In genomic region chr7:100929639-100930303, GRCm38 (mm10) we compare ENCODE assay signal across 9 mouse cellular contexts. TPM values are rescaled to one million over a fixed set of nuclear protein-coding genes. Genes with fewer than 3 reads are reported as not detected.
DNase-seq lines count a peak whose midpoint lies in the region; ATAC-seq and TF ChIP-seq lines count a peak whose summit lies in the region.
"Had no signal": no experiment of that assay in that cellular context is flagged by ENCODE, and none has a peak within 500 bp of the region (broad histone marks: within the 10 kb centered on the region; RNA-seq: fewer than 3 reads in every experiment).

No protein-coding gene starts in this region.

- H3K27ac ChIP-seq in heart, postnatal 0 days (ENCODE audit: low read depth) = no peak overlapping the region
- no peak overlapping the region; the same call in 1 of the 2 replicates for H3K27ac ChIP-seq in embryonic facial prominence, embryonic 13.5 days
- no peak overlapping the region for H3K27ac ChIP-seq in hindbrain, postnatal 0 days
- H3K27ac ChIP-seq in midbrain, embryonic 15.5 days = no peak overlapping the region

- peak overlapping the region; percentile 77; the same call in 1 of the 2 replicates for H3K9ac ChIP-seq in heart, postnatal 0 days (replicated peaks; ENCODE audit: low read depth, low read length)
- peak overlapping the region; percentile 99 for H3K9ac ChIP-seq in embryonic facial prominence, embryonic 13.5 days
- H3K9ac ChIP-seq in hindbrain, postnatal 0 days (replicated peaks; ENCODE audit: low read length) = no peak overlapping the region
- no peak overlapping the region for H3K9ac ChIP-seq in midbrain, embryonic 15.5 days

- WGBS in heart, postnatal 0 days = 68% methylated on average over 19 of the region's 19 CpGs
- 64% methylated on average over 19 of the region's 19 CpGs for WGBS in embryonic facial prominence, embryonic 13.5 days
- WGBS in hindbrain, postnatal 0 days = 82% methylated on average over 19 of the region's 19 CpGs
- 81% methylated on average over 19 of the region's 19 CpGs for WGBS in midbrain, embryonic 15.5 days

- H3K9me3 ChIP-seq in heart, postnatal 0 days (replicated peaks; ENCODE audit: control insufficient read depth, low read length) = no peaks in the 10 kb centered on the region
- no peaks in the 10 kb centered on the region for H3K9me3 ChIP-seq in embryonic facial prominence, embryonic 13.5 days
- no peaks in the 10 kb centered on the region for H3K9me3 ChIP-seq in hindbrain, postnatal 0 days (ENCODE audit: low read length)
- no peaks in the 10 kb centered on the region for H3K9me3 ChIP-seq in midbrain, embryonic 15.5 days

- peak overlapping the region; percentile 69 for H3K4me2 ChIP-seq in heart, postnatal 0 days (ENCODE audit: low read depth, low read length)
- peak overlapping the region; percentile 99 for H3K4me2 ChIP-seq in embryonic facial prominence, embryonic 13.5 days
- peak overlapping the region; percentile 85; the same call in 1 of the 2 replicates for H3K4me2 ChIP-seq in hindbrain, postnatal 0 days (ENCODE audit: low read depth, low read length)
- H3K4me2 ChIP-seq in midbrain, embryonic 15.5 days = peak overlapping the region; percentile 89

- DNase-seq in heart, postnatal 0 days (ENCODE audit: low spot score) = peak; percentile 4
- no peak for DNase-seq in heart, postnatal 4 days
- DNase-seq in hindbrain, postnatal 0 days (ENCODE audit: low spot score) = no peak
- DNase-seq in thymus, postnatal 25 days = no peak
- no peak for DNase-seq in left cerebral cortex, adult 9 months (ENCODE audit: low spot score in 2 of 2)
- no peak for DNase-seq in ovary, postnatal 14 days (ENCODE audit: low spot score)
- DNase-seq: right cerebral cortex, postnatal 14 days had no signal

- H3K27me3 ChIP-seq in heart, postnatal 0 days (ENCODE audit: control insufficient read depth, insufficient read depth, low read length) = no peaks in the 10 kb centered on the region
- H3K27me3 ChIP-seq in embryonic facial prominence, embryonic 13.5 days = no peaks in the 10 kb centered on the region
- peaks cover 10% of the 10 kb centered on the region for H3K27me3 ChIP-seq in hindbrain, postnatal 0 days (ENCODE audit: insufficient read depth, low read length)
- H3K27me3 ChIP-seq in midbrain, embryonic 15.5 days (replicated peaks) = peaks cover 53% of the 10 kb centered on the region

- TF ChIP-seq EP300 in heart, postnatal 0 days (IDR thresholded peaks at IDR 0.05; ENCODE audit: low read depth) = no peak

- TF ChIP-seq CTCF in heart, postnatal 0 days (IDR thresholded peaks at IDR 0.05; ENCODE audit: low read depth) = no peak
- TF ChIP-seq CTCF in hindbrain, postnatal 0 days (IDR thresholded peaks at IDR 0.05; ENCODE audit: low read depth) = no peak

- no peak for ATAC-seq in heart, postnatal 0 days (ENCODE audit: insufficient read depth, low read depth)
- no peak for ATAC-seq in embryonic facial prominence, embryonic 13.5 days (ENCODE audit: insufficient number of reproducible peaks, insufficient read depth, low FRiP score, low TSS enrichment, low read depth)
- no peak for ATAC-seq in hindbrain, postnatal 0 days
- ATAC-seq in midbrain, embryonic 15.5 days (replicated peaks) = no peak

- H3K4me1 ChIP-seq in heart, postnatal 0 days (ENCODE audit: control insufficient read depth, insufficient read depth) = peaks cover 50% of the 10 kb centered on the region
- H3K4me1 ChIP-seq in embryonic facial prominence, embryonic 13.5 days = peaks cover 68% of the 10 kb centered on the region
- H3K4me1 ChIP-seq in hindbrain, postnatal 0 days (ENCODE audit: insufficient read depth, low read length) = peaks cover 17% of the 10 kb centered on the region
- H3K4me1 ChIP-seq in midbrain, embryonic 15.5 days = peaks cover 55% of the 10 kb centered on the region

- H3K36me3 ChIP-seq in heart, postnatal 0 days (replicated peaks; ENCODE audit: control insufficient read depth, insufficient read depth, low read length) = no peaks in the 10 kb centered on the region
- peaks cover 14% of the 10 kb centered on the region for H3K36me3 ChIP-seq in embryonic facial prominence, embryonic 13.5 days
- no peaks in the 10 kb centered on the region for H3K36me3 ChIP-seq in hindbrain, postnatal 0 days (ENCODE audit: insufficient read depth, low read length)
- H3K36me3 ChIP-seq in midbrain, embryonic 15.5 days (replicated peaks) = no peaks in the 10 kb centered on the region

- peak overlapping the region; percentile 68 for H3K4me3 ChIP-seq in heart, postnatal 0 days (ENCODE audit: low read depth, low read length)
- H3K4me3 ChIP-seq in embryonic facial prominence, embryonic 13.5 days = peak overlapping the region; percentile 89
- no peak overlapping the region for H3K4me3 ChIP-seq in hindbrain, postnatal 0 days (ENCODE audit: low read length)
- H3K4me3 ChIP-seq in midbrain, embryonic 15.5 days = no peak overlapping the region

RNA-seq across cellular contexts. Expression of gene Arhgef17, which starts 2.1 kb away (rescaled TPM):
- 28.4 and 42.3 TPM in 2 replicates for total RNA-seq in heart, postnatal 0 days (2014; rRNA removed; ENCODE audit: low replicate concordance)
- polyA plus RNA-seq in heart, postnatal 0 days (2015; fragmentation: Nextera tagmentation; extraction: Ambion mirVana) = 2.6 and 2.8 TPM in 2 replicates
- total RNA-seq in heart, postnatal 4 days (2021) = 10 to 100 TPM; 37.0 to 38.4 TPM
- 8.0 and 8.3 TPM in 2 replicates for polyA plus RNA-seq in embryonic facial prominence, embryonic 13.5 days (2015; fragmentation: Nextera tagmentation; extraction: Ambion mirVana)
- 72.3 and 74.5 TPM in 2 replicates for total RNA-seq in hindbrain, postnatal 0 days (2014; rRNA removed)
- 8.1 and 10.1 TPM in 2 replicates for polyA plus RNA-seq in hindbrain, postnatal 0 days (2015; fragmentation: Nextera tagmentation; extraction: Ambion mirVana)
- polyA plus RNA-seq in midbrain, embryonic 15.5 days (2015; fragmentation: Nextera tagmentation; extraction: Ambion mirVana) = 13.9 and 14.4 TPM in 2 replicates

RNA-seq across cellular contexts. Expression of gene P2ry6, which starts 44.7 kb away (rescaled TPM):
- total RNA-seq in heart, postnatal 0 days (2014; rRNA removed; ENCODE audit: low replicate concordance) = 1.0 and 4.5 TPM in 2 replicates
- 3.5 and 3.9 TPM in 2 replicates for polyA plus RNA-seq in heart, postnatal 0 days (2015; fragmentation: Nextera tagmentation; extraction: Ambion mirVana)
- 1 to 10 TPM; 2.5 to 2.6 TPM for total RNA-seq in heart, postnatal 4 days (2021)
- 3.6 and 5.6 TPM in 2 replicates for polyA plus RNA-seq in embryonic facial prominence, embryonic 13.5 days (2015; fragmentation: Nextera tagmentation; extraction: Ambion mirVana)
- 1.5 and 3.5 TPM in 2 replicates for total RNA-seq in hindbrain, postnatal 0 days (2014; rRNA removed)
- 3.4 and 3.6 TPM in 2 replicates for polyA plus RNA-seq in hindbrain, postnatal 0 days (2015; fragmentation: Nextera tagmentation; extraction: Ambion mirVana)
- polyA plus RNA-seq in midbrain, embryonic 15.5 days (2015; fragmentation: Nextera tagmentation; extraction: Ambion mirVana) = 3.2 and 3.6 TPM in 2 replicates

Comparison
In these comparisons a context has a peak if more than half of its experiments do, and no peak if none do; other contexts are left out.
1. H3K4me3 ChIP-seq: peak in heart, postnatal 0 days (single experiment) and embryonic facial prominence, embryonic 13.5 days (single experiment); none in hindbrain, postnatal 0 days (single experiment) and midbrain, embryonic 15.5 days (single experiment).
2. H3K9ac ChIP-seq: peak in heart, postnatal 0 days (single experiment) and embryonic facial prominence, embryonic 13.5 days (single experiment); none in hindbrain, postnatal 0 days (single experiment) and midbrain, embryonic 15.5 days (single experiment).
3. Peak in every context shown above with its lines, with median percentiles within 50 percentile points of each other: H3K4me2 ChIP-seq.